Mouse (Mus musculus) megakaryocyte, adult 5-6 weeks (primary cell): ENCODE measurements at regions not wholly inside any gene's neighbourhood (a gene's known extent, or its start where the extent isn't known, plus 50 kb on each side); places are given as distances from the start of the nearest gene placed in this dataset.

Experiments used
- ATAC-seq: 2 replicates; pipeline ENCODE4 v1.8.0; 2016; ENCODE audit warnings: mild to moderate bottlenecking, inconsistent platforms; ENCODE audit not compliant: poor library complexity, severe bottlenecking

GRCm38 (mm10) chr1:126925150-126926035, 94.8 kb upstream of the Nckap5 start:
- ATAC-seq = no peak

DNA sequence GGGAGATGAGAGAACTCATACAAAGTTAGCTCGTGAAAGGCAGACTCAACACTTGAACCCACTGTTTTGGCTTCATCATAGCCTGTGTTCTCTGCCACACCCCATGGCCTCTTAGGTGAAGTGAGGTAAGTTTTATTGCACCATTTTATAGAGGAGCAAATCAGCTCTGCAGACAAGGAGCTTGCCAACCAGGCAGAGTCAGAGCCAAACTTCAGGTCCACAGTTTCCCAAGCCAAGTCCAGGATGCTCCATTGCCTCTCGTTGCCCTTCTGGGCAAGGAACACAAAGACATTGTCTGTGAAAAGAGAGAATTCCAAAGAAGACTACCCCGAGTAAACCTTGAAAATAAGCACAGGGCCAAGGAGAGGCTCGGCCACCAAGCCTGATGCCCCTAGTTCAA, 93.4 kb upstream of the Nckap5 start:
- no peak for ATAC-seq

DNA sequence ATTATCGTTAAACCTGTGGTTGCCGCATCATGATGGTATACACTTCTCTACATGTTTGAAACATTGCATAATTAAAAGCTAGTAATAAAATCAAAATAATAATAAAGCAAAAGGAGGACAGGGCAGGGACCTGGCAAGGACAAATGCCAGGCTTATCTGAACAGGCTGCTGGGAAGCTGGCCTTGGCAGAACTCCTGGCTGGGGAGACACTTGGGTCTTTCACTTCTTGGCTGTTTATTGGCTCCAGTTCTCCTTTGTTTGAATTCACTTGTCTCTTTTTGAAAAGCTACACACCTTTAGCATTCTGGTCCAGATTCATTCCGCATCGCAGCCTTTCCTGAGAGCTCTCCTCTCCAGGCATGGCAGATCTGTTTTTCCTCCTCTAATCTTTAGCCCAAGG, 91.6 kb upstream of the Nckap5 start:
- ATAC-seq = no peak

DNA sequence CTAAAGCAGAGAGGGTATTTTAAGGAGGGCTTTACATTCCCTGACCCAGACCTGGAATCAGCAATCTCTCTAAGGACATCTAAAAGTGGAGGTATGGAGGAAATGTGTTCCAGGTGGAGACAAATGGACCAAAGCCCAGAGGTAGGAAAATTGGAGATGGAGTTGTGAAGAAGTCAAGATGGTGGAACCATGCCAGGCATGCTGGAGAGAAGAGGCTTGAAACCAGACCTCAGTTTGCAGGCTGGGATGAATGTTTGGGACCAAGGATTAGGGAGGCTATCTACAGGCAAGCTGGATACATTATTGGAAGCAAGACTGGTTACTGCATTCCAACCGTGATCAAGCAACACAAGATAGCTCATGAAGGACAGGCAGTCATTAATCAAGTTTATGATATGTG, 88.3 kb upstream of the Nckap5 start:
- no peak for ATAC-seq

GRCm38 (mm10) chr1:126917872-126918271, 87.3 kb upstream of the Nckap5 start:
- ATAC-seq = no peak

- no peak for ATAC-seq
Measured at GRCm38 (mm10) chr1:126916369-126916768, 85.8 kb upstream of the Nckap5 start.

GRCm38 (mm10) chr1:126911277-126912060, 80.9 kb upstream of the Nckap5 start:
- ATAC-seq = no peak

- no peak for ATAC-seq
Measured at GRCm38 (mm10) chr1:126907417-126907816, 76.8 kb upstream of the Nckap5 start.

- no peak for ATAC-seq
Measured at GRCm38 (mm10) chr1:126898484-126898883, 67.9 kb upstream of the Nckap5 start.

DNA sequence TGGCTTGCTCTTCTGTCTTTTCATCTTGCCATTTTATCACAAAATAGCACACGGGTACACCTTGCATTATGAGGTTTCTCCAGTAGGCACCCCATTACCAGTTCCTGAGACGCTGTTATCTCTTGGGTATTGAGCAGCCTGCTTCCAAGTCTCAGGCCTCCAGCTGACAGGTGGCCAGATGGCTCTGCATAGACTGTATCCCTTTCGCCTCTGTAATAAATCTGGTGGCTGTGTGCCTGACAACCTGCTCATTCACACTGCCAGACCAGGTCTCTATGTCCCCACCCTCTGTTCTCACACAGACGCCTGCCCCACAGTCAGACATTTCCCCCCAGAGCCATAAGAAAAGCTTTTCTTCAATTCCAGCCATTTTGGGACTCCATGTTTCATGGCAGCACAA, 66.3 kb upstream of the Nckap5 start:
- ATAC-seq = no peak

GRCm38 (mm10) chr1:126880801-126881200, 50.2 kb upstream of the Nckap5 start:
- ATAC-seq = no peak
